Mouse (Mus musculus) G1E (cell line): Measurements from ENCODE around the gene Aig1.

Experiments
- CTCF ChIP-seq: IDR thresholded peaks from 2 replicates; pipeline ENCODE4 v1.5.1; 2012; ENCODE audit warnings: low read depth, low read length, inconsistent platforms, mixed read lengths
- POLR2AphosphoS5 ChIP-seq: IDR thresholded peaks from 2 replicates; pipeline ENCODE4 v1.6.1; 2012; ENCODE audit warnings: low read depth, low read length, inconsistent platforms; ENCODE audit not compliant: insufficient replicate concordance
- TAL1 ChIP-seq: conservative IDR thresholded peaks from 2 replicates; pipeline ENCODE4 v1.6.1; 2012; ENCODE audit warnings: low read depth, low read length, inconsistent platforms, mixed read lengths

- no peak for TF ChIP-seq CTCF
- no peak for TF ChIP-seq TAL1
- TF ChIP-seq POLR2AphosphoS5 = no peak
These were observed 99.0 kb downstream of the Aig1 start for GRCm38 (mm10) chr10:13769789-13770188.
